Mouse (Mus musculus) embryonic facial prominence, embryonic 13.5 days (tissue): ENCODE measurements around the gene Il1f6. TPM values are rescaled to one million over a fixed set of nuclear protein-coding genes. Genes with fewer than 3 reads are reported as not detected.

ENCODE experiments used
- polyA plus RNA-seq: library from polyadenylated mRNA; unstranded; fragments of >200 nt; fragmentation: Nextera tagmentation; extraction: Ambion mirVana; gene quantifications from 2 replicates; pipeline ENCODE4 v1.2.1, GENCODE M21; 2015

The Il1f6 gene
- polyA plus RNA-seq, 1 experiment from 2014 or later, result not detected

Other genes starting within 250 kb of the Il1f6 start
- 1.1 and 1.3 TPM in 2 replicates for gene Hnmt, start 166.0 kb upstream of the Il1f6 start, polyA plus RNA-seq
- gene Tbpl2, start 118.8 kb upstream of the Il1f6 start, polyA plus RNA-seq, result not detected in 2 replicates
- not detected in 2 replicates for gene Il1f8, start 62.3 kb upstream of the Il1f6 start, polyA plus RNA-seq
- gene Il1f9, start 28.9 kb upstream of the Il1f6 start, polyA plus RNA-seq, result not detected in 2 replicates
- gene Il1f5, start 61.5 kb downstream of the Il1f6 start, polyA plus RNA-seq, result 1.9 TPM in 2 replicates
- not detected in 2 replicates for gene Il1f10, start 75.8 kb downstream of the Il1f6 start, polyA plus RNA-seq
- gene Il1rn, start 121.4 kb downstream of the Il1f6 start, polyA plus RNA-seq, result 1.2 and 1.4 TPM in 2 replicates
- gene Psd4, start 152.2 kb downstream of the Il1f6 start, polyA plus RNA-seq, result 1.1 and 2.5 TPM in 2 replicates